Comparison of ENCODE assay signal across 15 mouse cellular contexts in genomic region chr17:31813938-31814622, GRCm38 (mm10). TPM values are rescaled to one million over a fixed set of nuclear protein-coding genes. Genes with fewer than 3 reads are reported as not detected.
DNase-seq lines count a peak whose midpoint lies in the region; ATAC-seq and TF ChIP-seq lines count a peak whose summit lies in the region.
"Had no signal": no experiment of that assay in that cellular context is flagged by ENCODE, and none has a peak within 500 bp of the region (broad histone marks: within the 10 kb centered on the region; RNA-seq: fewer than 3 reads in every experiment).

No protein-coding gene starts in this region.

- peak overlapping the region; percentile 71 for H3K27ac ChIP-seq in layer of hippocampus, adult 2 months
- H3K27ac ChIP-seq in hindbrain, embryonic 15.5 days (replicated peaks) = 0 out of 2 replicates have a peak overlapping the region, but pooled peaks have one; percentile 39
- H3K27ac ChIP-seq in neural tube, embryonic 15.5 days (replicated peaks) = peak overlapping the region; percentile 43
- H3K27ac ChIP-seq: liver, embryonic 12.5 days had no signal

- peak; percentile 20; the same call in 1 of the 2 replicates for ATAC-seq in hindbrain, embryonic 15.5 days (ENCODE audit: low FRiP score, low read depth)
- peak; percentile 6 for ATAC-seq in neural tube, embryonic 15.5 days (ENCODE audit: low FRiP score)
- ATAC-seq: liver, embryonic 12.5 days had no signal

- 0 out of 2 replicates have a peak, but pooled peaks cover 3% of the 10 kb centered on the region for H3K27me3 ChIP-seq in hindbrain, embryonic 15.5 days
- H3K27me3 ChIP-seq in neural tube, embryonic 15.5 days (replicated peaks) = no peaks in the 10 kb centered on the region

- WGBS in hindbrain, embryonic 15.5 days = 51% methylated on average over 3 of the region's 3 CpGs
- 36% methylated on average over 3 of the region's 3 CpGs for WGBS in neural tube, embryonic 15.5 days

- intact Hi-C loops in gastrocnemius, postnatal 36 days (cut with DNase I) = no loop called here

- no peak overlapping the region for H3K4me3 ChIP-seq in layer of hippocampus, adult 2 months
- H3K4me3 ChIP-seq in hindbrain, embryonic 15.5 days = no peak overlapping the region
- no peak overlapping the region for H3K4me3 ChIP-seq in neural tube, embryonic 15.5 days (replicated peaks)
- H3K4me3 ChIP-seq: erythroblast, embryonic 14.5 days; liver, embryonic 12.5 days had no signal

- no peak overlapping the region for H3K4me2 ChIP-seq in hindbrain, embryonic 15.5 days
- no peak overlapping the region for H3K4me2 ChIP-seq in neural tube, embryonic 15.5 days
- H3K4me2 ChIP-seq: liver, embryonic 12.5 days had no signal

- H3K4me1 ChIP-seq in hindbrain, embryonic 15.5 days (replicated peaks) = peaks cover 46% of the 10 kb centered on the region
- peaks cover 40% of the 10 kb centered on the region for H3K4me1 ChIP-seq in neural tube, embryonic 15.5 days
- H3K4me1 ChIP-seq: liver, embryonic 12.5 days had no signal

- H3K9ac ChIP-seq in hindbrain, embryonic 15.5 days = no peak overlapping the region
- H3K9ac ChIP-seq in neural tube, embryonic 15.5 days (replicated peaks) = no peak overlapping the region
- H3K9ac ChIP-seq: liver, embryonic 12.5 days had no signal

- H3K36me3 ChIP-seq in hindbrain, embryonic 15.5 days = no peaks in the 10 kb centered on the region
- no peaks in the 10 kb centered on the region for H3K36me3 ChIP-seq in neural tube, embryonic 15.5 days
- H3K36me3 ChIP-seq: liver, embryonic 12.5 days had no signal

- no peak for DNase-seq in layer of hippocampus, adult 2 months (ENCODE audit: low spot score in 2 of 2)
- DNase-seq in layer of hippocampus, postnatal 14 days (ENCODE audit: low spot score in 2 of 2) = no peak
- DNase-seq in brain, adult 2 months (ENCODE audit: low read depth, low spot score) = peak; percentile 71
- no peak for DNase-seq in liver
- DNase-seq in thymus, postnatal 25 days = no peak
- DNase-seq in gastrocnemius, postnatal 36 days = no peak
- DNase-seq: adrenal gland, postnatal 10 days; cerebellum, adult 9-11 months; kidney, adult 11 months; kidney, postnatal 10 days; left cerebral cortex, postnatal 4 days had no signal

- TF ChIP-seq CTCF in layer of hippocampus, adult 2 months (conservative IDR thresholded peaks at IDR 0.05) = no peak

- H3K9me3 ChIP-seq in hindbrain, embryonic 15.5 days = no peaks in the 10 kb centered on the region
- no peaks in the 10 kb centered on the region for H3K9me3 ChIP-seq in neural tube, embryonic 15.5 days (replicated peaks)
- H3K9me3 ChIP-seq: liver, embryonic 12.5 days had no signal

RNA-seq across cellular contexts. Expression of gene Sik1, which starts 41.5 kb away (rescaled TPM):
- 10 to 100 TPM; 12.4 to 15.4 TPM for total RNA-seq in layer of hippocampus, adult 2 months (2021)
- total RNA-seq in layer of hippocampus, postnatal 14 days (2021) = 10 to 100 TPM; 16.1 to 16.7 TPM
- 20.3 and 20.9 TPM in 2 replicates for polyA plus RNA-seq in hindbrain, embryonic 15.5 days (2015; fragmentation: Nextera tagmentation; extraction: Ambion mirVana)
- polyA plus RNA-seq in neural tube, embryonic 15.5 days (2015; fragmentation: Nextera tagmentation; extraction: Ambion mirVana) = 18.4 and 20.7 TPM in 2 replicates
- 10 to 100 TPM; 17.0 to 27.2 TPM for total RNA-seq in gastrocnemius, postnatal 36 days (2021)
